ENCODE assay signal across 32 mouse cellular contexts in genomic region chr5:116277951-116278350, GRCm38 (mm10). TPM values are rescaled to one million over a fixed set of nuclear protein-coding genes. Genes with fewer than 3 reads are reported as not detected.
DNase-seq lines count a peak whose midpoint lies in the region; ATAC-seq and TF ChIP-seq lines count a peak whose summit lies in the region.
"Had no signal": no experiment of that assay in that cellular context is flagged by ENCODE, and none has a peak within 500 bp of the region (broad histone marks: within the 10 kb centered on the region; RNA-seq: fewer than 3 reads in every experiment).

No protein-coding gene starts in this region.

- H3K9me3 ChIP-seq in hindbrain, embryonic 13.5 days: no peaks in the 10 kb centered on the region
- H3K9me3 ChIP-seq in hindbrain, embryonic 12.5 days (replicated peaks): peaks cover 9% of the 10 kb centered on the region
- no peaks in the 10 kb centered on the region for H3K9me3 ChIP-seq in midbrain, postnatal 0 days (ENCODE audit: low read length)
- no peaks in the 10 kb centered on the region for H3K9me3 ChIP-seq in midbrain, embryonic 14.5 days (ENCODE audit: control insufficient read depth, low read length)
- H3K9me3 ChIP-seq in forebrain, embryonic 12.5 days: peaks cover 9% of the 10 kb centered on the region; the same call in 1 of the 2 replicates
- H3K9me3 ChIP-seq in forebrain, postnatal 0 days (ENCODE audit: low read length): no peaks in the 10 kb centered on the region
- H3K9me3 ChIP-seq in intestine, embryonic 15.5 days: no peaks in the 10 kb centered on the region

- H3K4me2 ChIP-seq in hindbrain, embryonic 13.5 days: no peak overlapping the region
- H3K4me2 ChIP-seq in hindbrain, embryonic 12.5 days (replicated peaks): no peak overlapping the region
- H3K4me2 ChIP-seq in midbrain, postnatal 0 days (ENCODE audit: low read depth, low read length, poor library complexity, severe bottlenecking): no peak overlapping the region
- H3K4me2 ChIP-seq in midbrain, embryonic 14.5 days (ENCODE audit: low read length): no peak overlapping the region; the same call in 1 of the 2 replicates
- 0 out of 2 replicates have a peak overlapping the region, but pooled peaks have one; percentile 41 for H3K4me2 ChIP-seq in forebrain, embryonic 12.5 days
- peak overlapping the region; percentile 41; the same call in 1 of the 2 replicates for H3K4me2 ChIP-seq in forebrain, postnatal 0 days (ENCODE audit: low read depth)
- H3K4me2 ChIP-seq in intestine, embryonic 15.5 days (replicated peaks): no peak overlapping the region
- H3K4me2 ChIP-seq: heart, embryonic 13.5 days; liver, embryonic 12.5 days had no signal

- no peak for ATAC-seq in hindbrain, embryonic 13.5 days (ENCODE audit: low FRiP score)
- no peak for ATAC-seq in hindbrain, embryonic 12.5 days (ENCODE audit: low FRiP score)
- ATAC-seq in midbrain, postnatal 0 days (ENCODE audit: low FRiP score): no peak
- no peak for ATAC-seq in midbrain, embryonic 14.5 days (ENCODE audit: low FRiP score, low TSS enrichment)
- ATAC-seq in forebrain, embryonic 12.5 days (ENCODE audit: low FRiP score): no peak
- no peak for ATAC-seq in forebrain, postnatal 0 days
- no peak for ATAC-seq in intestine, embryonic 15.5 days
- ATAC-seq: inflammation-experienced regulatory T-cells, adult 6 months; liver, embryonic 12.5 days; liver, postnatal 0 days had no signal

- H3K4me1 ChIP-seq in hindbrain, embryonic 13.5 days (replicated peaks): peaks cover 36% of the 10 kb centered on the region
- peaks cover 25% of the 10 kb centered on the region for H3K4me1 ChIP-seq in hindbrain, embryonic 12.5 days
- H3K4me1 ChIP-seq in midbrain, postnatal 0 days (ENCODE audit: insufficient read depth, low read length): peaks cover 8% of the 10 kb centered on the region; the same call in 1 of the 2 replicates
- peaks cover 13% of the 10 kb centered on the region; the same call in 1 of the 2 replicates for H3K4me1 ChIP-seq in midbrain, embryonic 14.5 days (ENCODE audit: control insufficient read depth, insufficient read depth, low read length)
- peaks cover 44% of the 10 kb centered on the region for H3K4me1 ChIP-seq in forebrain, embryonic 12.5 days
- peaks cover 19% of the 10 kb centered on the region for H3K4me1 ChIP-seq in forebrain, postnatal 0 days (ENCODE audit: insufficient read depth)
- no peaks in the 10 kb centered on the region for H3K4me1 ChIP-seq in intestine, embryonic 15.5 days (replicated peaks)
- H3K4me1 ChIP-seq: liver, embryonic 12.5 days had no signal

- DNase-seq in midbrain, postnatal 0 days (ENCODE audit: low spot score): no peak
- no peak for DNase-seq in midbrain, embryonic 14.5 days
- peak; percentile 27 for DNase-seq in forebrain, postnatal 0 days
- no peak for DNase-seq in gastrocnemius, postnatal 4 days (ENCODE audit: low spot score in 2 of 2)
- DNase-seq: adrenal gland, postnatal 14 days; cerebellum, adult 11 months; cerebellum, adult 9-10 months; gastrocnemius, postnatal 14 days; heart, adult 18-20 months; heart, postnatal 10 days; kidney, adult 2 months; kidney, postnatal 36 days; left cerebral cortex, postnatal 4 days; liver, postnatal 0 days; lung, postnatal 36 days; right cerebral cortex, postnatal 4 days; thymus, adult 18-20 months; thymus, postnatal 25 days had no signal

- no peaks in the 10 kb centered on the region for H3K36me3 ChIP-seq in hindbrain, embryonic 13.5 days
- H3K36me3 ChIP-seq in hindbrain, embryonic 12.5 days: no peaks in the 10 kb centered on the region
- no peaks in the 10 kb centered on the region for H3K36me3 ChIP-seq in midbrain, postnatal 0 days (ENCODE audit: insufficient read depth, low read length)
- H3K36me3 ChIP-seq in midbrain, embryonic 14.5 days (ENCODE audit: control insufficient read depth, insufficient read depth, low read length): no peaks in the 10 kb centered on the region
- no peaks in the 10 kb centered on the region for H3K36me3 ChIP-seq in forebrain, embryonic 12.5 days (replicated peaks)
- H3K36me3 ChIP-seq in forebrain, postnatal 0 days (ENCODE audit: insufficient read depth): no peaks in the 10 kb centered on the region
- no peaks in the 10 kb centered on the region for H3K36me3 ChIP-seq in intestine, embryonic 15.5 days
- H3K36me3 ChIP-seq: G1E; heart, embryonic 13.5 days; liver, embryonic 12.5 days; midbrain, embryonic 12.5 days had no signal

- peak overlapping the region; percentile 35; the same call in 1 of the 2 replicates for H3K27ac ChIP-seq in hindbrain, embryonic 13.5 days
- no peak overlapping the region for H3K27ac ChIP-seq in hindbrain, embryonic 12.5 days
- peak overlapping the region; percentile 32; the same call in 1 of the 2 replicates for H3K27ac ChIP-seq in midbrain, postnatal 0 days (ENCODE audit: low read depth, low read length)
- H3K27ac ChIP-seq in midbrain, embryonic 14.5 days (replicated peaks; ENCODE audit: low read depth, low read length): no peak overlapping the region
- H3K27ac ChIP-seq in forebrain, embryonic 12.5 days: peak overlapping the region; percentile 68
- H3K27ac ChIP-seq in forebrain, postnatal 0 days (ENCODE audit: low read depth, low read length): peak overlapping the region; percentile 66
- no peak overlapping the region for H3K27ac ChIP-seq in intestine, embryonic 15.5 days
- H3K27ac ChIP-seq: heart, embryonic 13.5 days; liver, embryonic 12.5 days; stomach, postnatal 0 days had no signal

- no peak overlapping the region for H3K9ac ChIP-seq in hindbrain, embryonic 13.5 days
- H3K9ac ChIP-seq in hindbrain, embryonic 12.5 days: no peak overlapping the region
- H3K9ac ChIP-seq in midbrain, postnatal 0 days (replicated peaks; ENCODE audit: low read length, poor library complexity, severe bottlenecking): no peak overlapping the region
- no peak overlapping the region for H3K9ac ChIP-seq in midbrain, embryonic 14.5 days (replicated peaks; ENCODE audit: low read length)
- H3K9ac ChIP-seq in forebrain, embryonic 12.5 days: no peak overlapping the region
- H3K9ac ChIP-seq in forebrain, postnatal 0 days: no peak overlapping the region
- H3K9ac ChIP-seq in intestine, embryonic 15.5 days: no peak overlapping the region
- H3K9ac ChIP-seq: heart, embryonic 13.5 days; liver, embryonic 12.5 days; liver, postnatal 0 days; midbrain, embryonic 12.5 days had no signal

- TF ChIP-seq CTCF in midbrain, postnatal 0 days (IDR thresholded peaks at IDR 0.05): peak; percentile 39
- TF ChIP-seq CTCF in forebrain, postnatal 0 days (IDR thresholded peaks at IDR 0.05; ENCODE audit: low read depth): no peak

- no peaks in the 10 kb centered on the region for H3K27me3 ChIP-seq in hindbrain, embryonic 13.5 days
- no peaks in the 10 kb centered on the region for H3K27me3 ChIP-seq in hindbrain, embryonic 12.5 days
- no peaks in the 10 kb centered on the region for H3K27me3 ChIP-seq in midbrain, postnatal 0 days (ENCODE audit: insufficient read depth, low read length)
- no peaks in the 10 kb centered on the region for H3K27me3 ChIP-seq in midbrain, embryonic 14.5 days (ENCODE audit: control insufficient read depth, insufficient read depth, low read length)
- peaks cover 39% of the 10 kb centered on the region for H3K27me3 ChIP-seq in forebrain, embryonic 12.5 days
- no peaks in the 10 kb centered on the region for H3K27me3 ChIP-seq in forebrain, postnatal 0 days (ENCODE audit: insufficient read depth, low read length)
- H3K27me3 ChIP-seq in intestine, embryonic 15.5 days (replicated peaks): no peaks in the 10 kb centered on the region
- H3K27me3 ChIP-seq: CH12.LX; heart, embryonic 13.5 days; liver, embryonic 12.5 days; midbrain, embryonic 12.5 days had no signal

- no peak overlapping the region for H3K4me3 ChIP-seq in hindbrain, embryonic 13.5 days
- H3K4me3 ChIP-seq in hindbrain, embryonic 12.5 days: no peak overlapping the region
- no peak overlapping the region for H3K4me3 ChIP-seq in midbrain, postnatal 0 days (ENCODE audit: low read depth, low read length)
- H3K4me3 ChIP-seq in midbrain, embryonic 14.5 days (replicated peaks; ENCODE audit: low read depth, low read length): no peak overlapping the region
- no peak overlapping the region for H3K4me3 ChIP-seq in forebrain, embryonic 12.5 days (replicated peaks)
- H3K4me3 ChIP-seq in forebrain, postnatal 0 days (ENCODE audit: low read depth, low read length): 0 out of 2 replicates have a peak overlapping the region, but pooled peaks have one; percentile 21
- H3K4me3 ChIP-seq in intestine, embryonic 15.5 days (replicated peaks): no peak overlapping the region
- H3K4me3 ChIP-seq: erythroblast, embryonic 14.5 days; heart, embryonic 13.5 days; liver, embryonic 12.5 days; midbrain, embryonic 12.5 days had no signal

- 94% methylated on average over 4 of the region's 4 CpGs for WGBS in hindbrain, embryonic 13.5 days
- WGBS in hindbrain, embryonic 12.5 days: 92% methylated on average over 4 of the region's 4 CpGs
- WGBS in midbrain, postnatal 0 days: 93% methylated on average over 4 of the region's 4 CpGs
- WGBS in midbrain, embryonic 14.5 days: 95% methylated on average over 4 of the region's 4 CpGs
- WGBS in forebrain, embryonic 12.5 days: 64% methylated on average over 4 of the region's 4 CpGs
- 43% methylated on average over 4 of the region's 4 CpGs for WGBS in forebrain, postnatal 0 days
- WGBS in intestine, embryonic 15.5 days: 95% methylated on average over 4 of the region's 4 CpGs

RNA-seq across cellular contexts. Expression of gene Ccdc60, which starts 10.8 kb away (rescaled TPM):
- 2.4 and 2.6 TPM in 2 replicates for polyA plus RNA-seq in hindbrain, embryonic 13.5 days (2015; fragmentation: Nextera tagmentation; extraction: Ambion mirVana)
- polyA plus RNA-seq in hindbrain, embryonic 12.5 days (2016; fragmentation: Nextera tagmentation; extraction: Ambion mirVana): 2.4 and 2.8 TPM in 2 replicates
- 1.8 and 2.2 TPM in 2 replicates for total RNA-seq in midbrain, postnatal 0 days (2014; rRNA removed)
- 2.5 and 2.6 TPM in 2 replicates for polyA plus RNA-seq in midbrain, postnatal 0 days (2015; fragmentation: Nextera tagmentation; extraction: Ambion mirVana)
- 2.3 and 2.9 TPM in 2 replicates for polyA plus RNA-seq in midbrain, embryonic 14.5 days (2014; fragmentation: Nextera tagmentation; extraction: Ambion mirVana)
- 0.62 and 1.2 TPM in 2 replicates for polyA plus RNA-seq in forebrain, embryonic 12.5 days (2016; fragmentation: Nextera tagmentation; extraction: Ambion mirVana)
- total RNA-seq in forebrain, postnatal 0 days (2014; rRNA removed): 1.5 and 3.7 TPM in 2 replicates
- 1.4 and 1.9 TPM in 2 replicates for polyA plus RNA-seq in forebrain, postnatal 0 days (2015; fragmentation: Nextera tagmentation; extraction: Ambion mirVana)
- 1.7 and 1.8 TPM in 2 replicates for polyA plus RNA-seq in intestine, embryonic 15.5 days (2015; fragmentation: Nextera tagmentation; extraction: Ambion mirVana)
- under 1 TPM in 1 of 2 experiments, not detected in 1; 0.08 TPM for total RNA-seq in gastrocnemius, postnatal 4 days (2021)
- total RNA-seq: adrenal gland, postnatal 14 days; CH12.LX; G1E; gastrocnemius, postnatal 14 days; heart, postnatal 10 days; megakaryocyte, adult 5-6 weeks had no signal
- polyA plus RNA-seq: erythroblast, embryonic 14.5 days; G1E; liver, postnatal 0 days; spleen, adult 2 months had no signal

Comparison
In these comparisons a context has a peak if more than half of its experiments do, and no peak if none do; other contexts are left out.
1. H3K27ac ChIP-seq: peak in hindbrain, embryonic 13.5 days (single experiment), midbrain, postnatal 0 days (single experiment), forebrain, embryonic 12.5 days (single experiment) and forebrain, postnatal 0 days (single experiment); none in hindbrain, embryonic 12.5 days (single experiment), midbrain, embryonic 14.5 days (single experiment) and intestine, embryonic 15.5 days (single experiment).
2. H3K4me2 ChIP-seq: peak in forebrain, embryonic 12.5 days (single experiment) and forebrain, postnatal 0 days (single experiment); none in hindbrain, embryonic 13.5 days (single experiment), hindbrain, embryonic 12.5 days (single experiment), midbrain, postnatal 0 days (single experiment), midbrain, embryonic 14.5 days (single experiment) and intestine, embryonic 15.5 days (single experiment).